Mouse (Mus musculus) olfactory bulb, adult 2 months (tissue): ENCODE measurements around the gene Vamp2.

ENCODE experiments used
- CTCF ChIP-seq: fragments of 200-500 bp; IDR thresholded peaks from 2 replicates; pipeline ENCODE4 v1.5.1; 2012; ENCODE audit warnings: low read depth, mild to moderate bottlenecking, low read length, moderate library complexity; ENCODE audit not compliant: insufficient read depth
- POLR2A ChIP-seq: fragments of 200-500 bp; IDR thresholded peaks from 2 replicates; pipeline ENCODE4 v1.6.1; 2012; ENCODE audit warnings: mild to moderate bottlenecking, low read depth, low read length, moderate library complexity; ENCODE audit not compliant: insufficient read depth

DNA sequence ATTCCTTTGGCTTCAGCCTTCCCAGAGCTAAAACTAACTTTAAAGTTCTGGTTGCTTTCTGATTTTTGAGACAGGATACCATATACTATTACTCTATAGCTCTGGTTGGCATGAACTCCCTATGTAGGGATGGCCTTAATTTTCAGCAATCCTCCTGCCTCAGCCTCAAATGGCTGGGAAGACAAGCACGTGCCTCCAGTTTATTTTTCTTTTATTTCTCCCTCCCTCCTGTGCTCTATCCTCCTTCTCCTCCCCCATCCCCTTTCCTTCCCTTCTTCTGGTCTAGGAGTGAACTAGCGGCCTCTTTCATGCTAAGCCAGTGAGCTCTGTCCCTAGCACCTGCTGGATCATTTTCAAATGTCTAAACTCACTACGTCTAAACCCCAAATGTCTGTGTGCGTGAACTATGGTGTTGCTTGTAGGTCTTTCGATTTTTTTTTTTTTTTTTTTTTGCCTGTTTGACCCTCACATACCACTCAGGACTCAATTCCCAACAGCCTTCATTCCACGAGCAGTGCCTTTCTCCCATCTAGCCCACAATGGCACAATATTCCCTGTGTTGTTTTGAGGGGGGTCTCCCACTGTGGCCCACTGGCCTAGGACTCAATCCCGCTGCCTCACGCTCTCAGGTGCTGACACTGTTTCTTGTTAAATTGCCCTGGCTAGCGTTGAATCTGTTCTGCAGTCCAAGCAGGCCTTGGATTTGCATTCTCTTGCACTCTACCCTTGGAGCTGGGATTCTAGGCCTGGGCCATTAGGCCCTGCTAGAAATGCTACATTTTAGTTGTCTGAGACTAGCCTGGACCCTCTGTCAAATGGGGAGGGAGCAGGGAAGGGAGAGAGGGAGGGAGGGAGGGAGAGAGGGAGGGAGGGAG is 23.8 kb upstream of the Vamp2 start:
- TF ChIP-seq POLR2A (no peak), CTCF (no peak)
